Comparison of ENCODE assay signal across 8 mouse cellular contexts in the genomic region with DNA sequence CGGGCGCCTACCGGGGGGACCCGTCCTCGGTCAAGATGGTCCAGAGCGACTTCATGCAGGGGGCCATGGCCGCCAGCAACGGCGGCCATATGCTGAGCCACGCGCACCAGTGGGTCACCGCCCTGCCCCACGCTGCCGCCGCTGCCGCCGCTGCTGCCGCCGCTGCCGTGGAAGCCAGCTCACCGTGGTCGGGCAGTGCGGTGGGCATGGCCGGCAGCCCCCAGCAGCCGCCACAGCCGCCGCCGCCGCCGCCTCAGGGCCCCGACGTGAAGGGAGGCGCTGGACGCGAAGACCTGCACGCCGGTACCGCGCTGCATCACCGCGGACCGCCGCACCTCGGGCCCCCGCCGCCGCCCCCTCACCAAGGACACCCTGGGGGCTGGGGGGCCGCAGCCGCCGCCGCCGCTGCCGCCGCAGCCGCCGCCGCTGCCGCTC. TPM values are rescaled to one million over a fixed set of nuclear protein-coding genes. Genes with fewer than 3 reads are reported as not detected.
DNase-seq lines count a peak whose midpoint lies in the region; ATAC-seq and TF ChIP-seq lines count a peak whose summit lies in the region.

No protein-coding gene starts in this region.

- 0 out of 2 replicates have a peak overlapping the region, but pooled peaks have one; percentile 29 for H3K27ac ChIP-seq in heart, embryonic 10.5 days
- peak overlapping the region; percentile 99 for H3K27ac ChIP-seq in forebrain, embryonic 16.5 days (ENCODE audit: low read length)
- H3K27ac ChIP-seq in liver, embryonic 16.5 days (ENCODE audit: low read length), result no peak overlapping the region

- no peaks in the 10 kb centered on the region for H3K9me3 ChIP-seq in heart, embryonic 10.5 days
- H3K9me3 ChIP-seq in E14TG2a.4 (ENCODE audit: low read length), result no peaks in the 10 kb centered on the region
- H3K9me3 ChIP-seq in forebrain, embryonic 16.5 days (ENCODE audit: control insufficient read depth, low read length), result no peaks in the 10 kb centered on the region
- no peaks in the 10 kb centered on the region for H3K9me3 ChIP-seq in liver, embryonic 16.5 days (replicated peaks; ENCODE audit: control insufficient read depth, low read length)

- peaks cover 33% of the 10 kb centered on the region for H3K4me1 ChIP-seq in heart, embryonic 10.5 days
- peaks cover 40% of the 10 kb centered on the region for H3K4me1 ChIP-seq in E14TG2a.4 (replicated peaks; ENCODE audit: low read depth, low read length)
- H3K4me1 ChIP-seq in forebrain, embryonic 16.5 days (replicated peaks; ENCODE audit: control insufficient read depth, insufficient read depth, low read length), result peaks cover 2% of the 10 kb centered on the region
- H3K4me1 ChIP-seq in liver, embryonic 16.5 days (ENCODE audit: control insufficient read depth, low read depth, low read length), result no peaks in the 10 kb centered on the region; the same call in none of the 2 replicates

- TF ChIP-seq CTCF in E14TG2a.4 (conservative IDR thresholded peaks at IDR 0.05; ENCODE audit: low read length), result no peak

- no peak for DNase-seq in heart, embryonic 10.5 days (ENCODE audit: low spot score)
- DNase-seq in heart, postnatal 4 days, result no peak
- DNase-seq in spleen, adult 12 weeks (ENCODE audit: low spot score), result no peak
- no peak for DNase-seq in layer of hippocampus, postnatal 14 days (ENCODE audit: low spot score in 2 of 2)

- peak overlapping the region; percentile 98 for H3K9ac ChIP-seq in forebrain, embryonic 16.5 days (replicated peaks; ENCODE audit: low read depth, low read length)
- no peak overlapping the region for H3K9ac ChIP-seq in liver, embryonic 16.5 days (ENCODE audit: low read depth, low read length)

- ATAC-seq in forebrain, embryonic 16.5 days, result no peak
- ATAC-seq in liver, embryonic 16.5 days (ENCODE audit: low read depth), result no peak
- no peak for ATAC-seq in inflammation-experienced regulatory T-cells, adult 6 months

- no peaks in the 10 kb centered on the region for H3K36me3 ChIP-seq in heart, embryonic 10.5 days
- no peaks in the 10 kb centered on the region for H3K36me3 ChIP-seq in E14TG2a.4 (ENCODE audit: insufficient read depth, low read length)
- no peaks in the 10 kb centered on the region for H3K36me3 ChIP-seq in forebrain, embryonic 16.5 days (ENCODE audit: control insufficient read depth, insufficient read depth)
- H3K36me3 ChIP-seq in liver, embryonic 16.5 days (ENCODE audit: control insufficient read depth, insufficient read depth), result no peaks in the 10 kb centered on the region

- 0% methylated on average over 32 of the region's 58 CpGs for WGBS in heart, embryonic 10.5 days
- under 1% methylated on average over 42 of the region's 58 CpGs for WGBS in forebrain, embryonic 16.5 days
- under 1% methylated on average over 43 of the region's 58 CpGs for WGBS in liver, embryonic 16.5 days (ENCODE audit: insufficient replicate concordance)

- peaks cover 80% of the 10 kb centered on the region for H3K27me3 ChIP-seq in heart, embryonic 10.5 days (ENCODE audit: insufficient read depth, poor library complexity, severe bottlenecking)
- H3K27me3 ChIP-seq in E14TG2a.4 (ENCODE audit: insufficient read depth, low read length), result peaks cover 82% of the 10 kb centered on the region
- H3K27me3 ChIP-seq in forebrain, embryonic 16.5 days (replicated peaks; ENCODE audit: control insufficient read depth, insufficient read depth, low read length), result no peaks in the 10 kb centered on the region
- peaks cover 91% of the 10 kb centered on the region for H3K27me3 ChIP-seq in liver, embryonic 16.5 days (ENCODE audit: control insufficient read depth, insufficient read depth, low read depth, low read length)

- peak overlapping the region; percentile 55 for H3K4me2 ChIP-seq in forebrain, embryonic 16.5 days (ENCODE audit: low read length)
- peak overlapping the region; percentile 39 for H3K4me2 ChIP-seq in liver, embryonic 16.5 days (ENCODE audit: low read depth, low read length)

- H3K4me3 ChIP-seq in heart, embryonic 10.5 days, result peak overlapping the region; percentile 64
- H3K4me3 ChIP-seq in E14TG2a.4 (replicated peaks; ENCODE audit: low read length), result peak overlapping the region; percentile 67
- peak overlapping the region; percentile 86 for H3K4me3 ChIP-seq in forebrain, embryonic 16.5 days (replicated peaks; ENCODE audit: low read length)
- peak overlapping the region; percentile 38 for H3K4me3 ChIP-seq in liver, embryonic 16.5 days (ENCODE audit: low read depth, low read length)

RNA-seq across cellular contexts. Expression of gene Pou3f3, which starts 1.8 kb away (rescaled TPM):
- 0.03 and 0.43 TPM in 2 replicates for polyA plus RNA-seq in heart, embryonic 10.5 days (2016; fragmentation: Nextera tagmentation; extraction: Ambion mirVana)
- under 1 TPM in 1 of 2 experiments, not detected in 1; 0.02 TPM for total RNA-seq in heart, postnatal 4 days (2021)
- polyA plus RNA-seq in forebrain, embryonic 16.5 days (2015; fragmentation: Nextera tagmentation; extraction: Ambion mirVana), result 41.0 and 56.6 TPM in 2 replicates
- not detected in 2 replicates for polyA plus RNA-seq in liver, embryonic 16.5 days (2015; fragmentation: Nextera tagmentation; extraction: Ambion mirVana)
- not detected for polyA plus RNA-seq in inflammation-experienced regulatory T-cells, adult 6 months (2017; shearing (Covaris generic))
- total RNA-seq in layer of hippocampus, postnatal 14 days (2021), result 10 to 100 TPM; 53.2 to 54.3 TPM

Comparison
In these comparisons a context has a peak if more than half of its experiments do, and no peak if none do; other contexts are left out.
1. RNA of gene Pou3f3, which starts 1.8 kb away (polyA plus RNA-seq): 41.0 to 56.6 TPM in forebrain, embryonic 16.5 days; 0.03 to 0.43 TPM in heart, embryonic 10.5 days, not detected in liver, embryonic 16.5 days and not detected in inflammation-experienced regulatory T-cells, adult 6 months; every median in the first group is over 10 times any median in the second.
2. Peak in every context shown above with its lines, with median percentiles within 50 percentile points of each other: H3K4me3 ChIP-seq.